Mouse (Mus musculus) heart, adult 9 months (tissue): ENCODE measurements around the gene Nars2.
"Not testable (repeated sequence)": the region's sequence is repeated elsewhere in the genome, so short reads cannot be mapped to it uniquely, and the experiment has no call there.

Experiments
- DNase-seq, 2 experiments: peaks; one replicate each; pipeline ENCODE4 v3.0.0; 2022; ENCODE audit warnings: low spot score in 2 of 2

Gene Nars2

GRCm38 (mm10) chr7:96951281-96952051, at the start of gene Nars2:
Gene Nars2, plus strand, starts transcription at chr7:96951505.
- peak; percentile 91 for DNase-seq

DNA sequence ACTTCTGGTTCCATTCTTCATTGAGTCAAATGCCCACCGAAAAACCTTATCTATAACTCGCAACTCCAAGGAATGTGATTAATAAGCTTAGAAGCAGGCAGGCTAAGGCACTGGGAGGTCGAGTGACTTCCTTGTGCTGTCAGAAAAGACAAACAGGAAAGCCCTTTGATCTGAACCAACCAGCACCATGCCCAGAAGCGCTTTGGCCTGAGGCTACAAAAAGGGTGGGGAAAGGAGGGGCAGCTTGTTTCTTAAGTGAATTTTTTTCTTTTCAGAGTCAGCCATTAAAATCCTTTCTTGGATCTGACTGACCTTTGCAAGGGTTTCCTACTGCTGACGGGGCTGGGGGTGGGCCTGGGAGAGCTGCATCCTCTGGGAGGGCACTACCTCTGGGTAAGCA, 49.1 kb upstream of the Nars2 start:
- no peak for DNase-seq

- no peak for DNase-seq
Measured at GRCm38 (mm10) chr7:96903088-96903985, 48.0 kb upstream of the Nars2 start.

DNA sequence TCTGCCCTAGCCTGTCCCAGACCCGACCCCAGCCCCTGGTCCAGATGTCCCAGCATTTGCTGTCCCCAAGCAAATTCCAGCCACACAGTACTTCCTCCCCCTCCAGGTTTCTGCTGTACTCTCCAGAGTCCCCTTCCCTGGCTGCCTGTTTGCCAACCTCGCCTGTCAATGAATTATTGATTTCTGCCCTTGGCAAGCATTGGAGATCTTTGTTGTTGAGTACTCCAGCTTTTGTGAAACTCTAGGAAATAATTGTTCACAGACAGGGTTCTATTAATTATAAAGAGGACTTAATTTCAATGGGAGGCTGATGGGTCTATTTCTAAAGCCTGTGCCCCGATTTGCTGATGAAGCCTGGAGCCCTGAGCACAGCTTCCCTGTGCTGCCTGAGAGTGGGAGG, 46.9 kb upstream of the Nars2 start:
- no peak for DNase-seq

- no peak for DNase-seq
Measured at GRCm38 (mm10) chr7:96904936-96905335, 46.4 kb upstream of the Nars2 start.

DNA sequence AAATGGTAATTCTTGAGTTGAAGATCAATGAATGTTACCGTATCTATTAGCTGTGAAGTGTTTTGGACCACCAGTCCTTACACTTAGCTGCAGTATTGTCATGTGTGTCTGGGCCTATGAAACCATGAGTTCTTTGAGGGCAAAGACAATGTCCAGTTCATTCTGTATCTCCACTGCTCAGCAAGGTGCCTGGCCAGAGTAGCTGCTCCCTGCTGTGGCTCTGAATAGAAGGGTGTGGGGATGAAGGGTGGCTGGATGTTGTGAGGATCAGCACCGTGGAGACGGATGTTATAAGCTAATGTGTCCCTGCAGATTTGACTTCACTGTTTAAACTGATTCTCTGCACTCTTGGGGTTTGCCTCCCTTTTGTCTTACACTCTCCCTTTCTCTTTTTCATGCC, 45.9 kb upstream of the Nars2 start:
- DNase-seq = no peak

GRCm38 (mm10) chr7:96906216-96906615, 45.1 kb upstream of the Nars2 start:
- DNase-seq = no peak

GRCm38 (mm10) chr7:96907971-96908680, 43.2 kb upstream of the Nars2 start:
- no peak for DNase-seq

- DNase-seq = no peak
Measured at GRCm38 (mm10) chr7:96909856-96910255, 41.4 kb upstream of the Nars2 start.

DNA sequence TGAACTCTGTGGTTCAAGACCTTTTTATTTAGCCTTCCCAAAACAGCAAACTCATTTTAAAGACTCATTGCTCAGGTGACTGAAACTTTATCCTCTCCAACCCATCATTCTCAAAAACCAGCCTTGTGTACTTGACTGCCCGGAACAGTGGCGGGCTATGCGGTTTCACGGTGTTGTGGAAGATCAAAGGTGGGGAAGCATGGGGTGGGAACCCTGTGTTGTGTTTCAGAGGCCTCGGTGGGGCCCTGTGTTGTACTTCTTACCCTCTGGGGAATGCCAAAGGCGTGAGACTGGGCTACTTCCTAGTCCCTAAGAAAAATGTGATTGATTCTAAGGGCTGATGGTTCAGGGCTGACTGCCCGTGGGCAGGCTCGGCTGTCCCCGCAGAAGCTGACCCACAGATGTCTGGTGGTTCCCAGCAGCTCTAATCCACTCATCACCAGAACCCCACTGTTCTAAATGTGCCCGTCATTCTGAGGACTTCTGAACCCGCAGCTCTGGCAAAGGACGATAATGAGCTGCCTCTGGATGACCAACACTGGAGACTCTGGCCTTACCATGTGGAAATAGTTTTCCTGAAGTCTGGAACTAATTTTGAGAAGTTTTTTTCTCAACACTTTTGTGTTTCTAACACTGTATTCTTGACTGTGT, 40.9 kb upstream of the Nars2 start:
- no peak for DNase-seq

DNA sequence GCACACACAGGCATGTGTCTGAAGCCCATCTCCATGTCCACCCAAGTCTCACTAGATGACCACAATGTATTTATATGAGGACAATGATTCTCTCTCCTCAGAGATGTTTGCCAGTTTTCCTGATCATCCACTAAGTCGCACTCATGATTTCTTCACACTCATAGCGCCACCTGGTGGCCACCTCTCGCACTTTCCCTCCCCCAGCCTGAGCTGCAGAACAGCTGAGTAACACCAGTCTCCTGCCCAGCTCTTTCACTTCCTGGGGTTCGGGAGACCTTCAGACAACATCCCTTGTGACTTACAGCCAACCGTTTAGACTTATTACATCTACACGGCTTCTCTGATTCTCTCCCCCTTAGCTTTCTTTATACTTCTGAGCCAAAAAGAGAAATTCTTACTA, 37.3 kb upstream of the Nars2 start:
- peak; percentile 50 to 54 for DNase-seq

- peak; percentile 34 to 37 for DNase-seq
Measured at GRCm38 (mm10) chr7:96915452-96916105, 35.7 kb upstream of the Nars2 start.

- no peak for DNase-seq
Measured at GRCm38 (mm10) chr7:96920447-96921095, 30.7 kb upstream of the Nars2 start.

- no peak for DNase-seq
Measured at GRCm38 (mm10) chr7:96922927-96923326, 28.4 kb upstream of the Nars2 start.

- no peak for DNase-seq
Measured at GRCm38 (mm10) chr7:96943715-96944377, 7.5 kb upstream of the Nars2 start.

DNA sequence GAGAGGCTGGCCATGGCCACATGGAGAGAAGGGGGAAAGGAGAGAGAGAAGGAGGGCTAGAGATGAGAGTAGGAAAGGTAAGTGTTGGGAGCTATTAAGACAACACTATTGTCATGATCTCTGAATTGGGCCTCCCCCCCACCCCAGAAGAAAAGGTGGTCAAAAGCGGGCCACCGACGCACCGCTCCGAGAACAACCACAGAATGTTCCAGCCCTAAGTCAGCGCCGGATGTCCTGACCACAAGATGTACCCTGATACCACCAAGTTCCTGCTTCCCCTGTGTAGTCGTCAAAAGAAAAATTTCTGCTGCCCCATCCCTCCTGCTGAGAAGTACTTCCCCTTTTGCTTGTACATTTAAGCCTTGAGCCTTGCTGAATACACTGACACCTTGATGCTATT, 4.8 kb upstream of the Nars2 start:
- not testable (repeated sequence) for DNase-seq

- DNase-seq = no peak
Measured at GRCm38 (mm10) chr7:96952094-96952493, 789 bp downstream of the Nars2 start.

DNA sequence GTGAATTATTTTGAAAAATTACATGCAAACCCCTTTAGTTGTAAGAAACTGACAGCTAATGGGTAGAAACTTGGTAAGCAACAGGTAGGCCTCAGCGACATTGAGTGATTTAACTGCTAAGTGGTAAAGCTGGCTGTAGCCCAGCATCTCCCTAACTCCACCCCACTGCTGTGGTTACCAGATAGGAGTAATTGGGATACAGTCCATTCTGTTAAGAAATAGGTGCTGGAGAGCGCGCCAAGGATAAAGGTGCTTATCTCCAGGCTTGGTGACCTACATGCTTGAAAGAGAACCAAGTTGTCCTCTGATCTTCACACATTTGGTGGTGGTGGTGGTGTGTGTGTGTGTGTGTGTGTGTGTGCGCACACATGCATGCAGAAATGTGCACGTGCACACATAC, 7.9 kb downstream of the Nars2 start:
- no peak for DNase-seq

GRCm38 (mm10) chr7:96967188-96967587, 15.9 kb downstream of the Nars2 start:
- DNase-seq = no peak

GRCm38 (mm10) chr7:96970359-96970758, 19.1 kb downstream of the Nars2 start:
- peak in 1 of 2 experiments; percentile 27 for DNase-seq
